Mouse (Mus musculus) left cerebral cortex, postnatal 25 days (tissue): Measurements from ENCODE around the gene Epb41l2. TPM values are rescaled to one million over a fixed set of nuclear protein-coding genes. Genes with fewer than 3 reads are reported as not detected.
A peak's percentile ranks its signal among the peaks of the same experiment; 100 is the strongest.

Experiments used
- DNase-seq, 2 experiments: peaks; one replicate each; pipeline ENCODE4 v3.0.0; 2022; ENCODE audit warnings: low spot score in 2 of 2, mixed read lengths in 1 of 2
- intact Hi-C: fragments of 180-260 bp; cut with DNase I; formaldehyde crosslinking; loops from one replicate; pipeline ENCODE4 v1.15.1; 2025
- total RNA-seq, 2 experiments: library from RNA; stranded (reverse); gene quantifications; 2 replicates each; pipeline ENCODE4 v1.2.3; 2021

Gene Epb41l2
- total RNA-seq, 2 experiments from 2014 or later: 132 to 159 TPM

GRCm38 (mm10) chr10:25449312-25450020 lies 89.9 kb downstream of the Epb41l2 start:
- no peak for DNase-seq
- intact Hi-C loops: no loop called here

- DNase-seq: no peak
- intact Hi-C loops: no loop called here
Measured at GRCm38 (mm10) chr10:25453150-25453549, 93.6 kb downstream of the Epb41l2 start.

GRCm38 (mm10) chr10:25453772-25454171 lies 94.2 kb downstream of the Epb41l2 start:
- no peak for DNase-seq
- intact Hi-C loops: no loop called here

- intact Hi-C loops: no loop called here
- DNase-seq: no peak
Measured at GRCm38 (mm10) chr10:25457118-25457517, 97.5 kb downstream of the Epb41l2 start.

- intact Hi-C loops: no loop called here
- DNase-seq: no peak
Measured at GRCm38 (mm10) chr10:25457996-25458395, 98.4 kb downstream of the Epb41l2 start.

- no peak for DNase-seq
- intact Hi-C loops: no loop called here
Measured at GRCm38 (mm10) chr10:25461832-25462231, 102.2 kb downstream of the Epb41l2 start.

- intact Hi-C loops: no loop called here
- DNase-seq: no peak
Measured at GRCm38 (mm10) chr10:25462669-25463068, 103.1 kb downstream of the Epb41l2 start.

GRCm38 (mm10) chr10:25466493-25466892 lies 106.9 kb downstream of the Epb41l2 start:
- DNase-seq: no peak
- intact Hi-C loops: no loop called here

GRCm38 (mm10) chr10:25471944-25472343 lies 112.3 kb downstream of the Epb41l2 start:
- DNase-seq: no peak
- intact Hi-C loops: no loop called here

GRCm38 (mm10) chr10:25479716-25480115 lies 120.1 kb downstream of the Epb41l2 start:
- no peak for DNase-seq
- intact Hi-C loops: loop anchor here (2.0 kb wide), 1 partner anchor 93 kb away; no protein-coding TSS in a partner anchor

GRCm38 (mm10) chr10:25482791-25483190 lies 123.2 kb downstream of the Epb41l2 start:
- no peak for DNase-seq
- intact Hi-C loops: no loop called here

- intact Hi-C loops: loop anchor here (1.0 to 5.0 kb wide), 2 partner anchors 121 to 220 kb away; no protein-coding TSS in a partner anchor
- DNase-seq: peak; percentile 77 to 80
Measured at GRCm38 (mm10) chr10:25488456-25488855, 128.9 kb downstream of the Epb41l2 start.

- DNase-seq: peak in 1 of 2 experiments; percentile 23
- intact Hi-C loops: loop anchor here (5.0 to 10.0 kb wide), 2 partner anchors 635 to 848 kb away; no protein-coding TSS in a partner anchor
Measured at GRCm38 (mm10) chr10:25499323-25500071, 139.9 kb downstream of the Epb41l2 start.

- DNase-seq: no peak
- intact Hi-C loops: loop anchor here (10.0 kb wide), 1 partner anchor 632 kb away; no protein-coding TSS in a partner anchor
Measured at GRCm38 (mm10) chr10:25503250-25503649, 143.7 kb downstream of the Epb41l2 start.

GRCm38 (mm10) chr10:25513821-25514220 lies 154.2 kb downstream of the Epb41l2 start:
- no peak for DNase-seq
- intact Hi-C loops: no loop called here

- DNase-seq: no peak
- intact Hi-C loops: no loop called here
Measured at GRCm38 (mm10) chr10:25519954-25520353, 160.4 kb downstream of the Epb41l2 start.

- intact Hi-C loops: no loop called here
- peak in 1 of 2 experiments; percentile 19 for DNase-seq
Measured at GRCm38 (mm10) chr10:25520428-25520827, 160.8 kb downstream of the Epb41l2 start.

GRCm38 (mm10) chr10:25523727-25524126 lies 164.1 kb downstream of the Epb41l2 start:
- no peak for DNase-seq
- intact Hi-C loops: no loop called here

- no peak for DNase-seq
- intact Hi-C loops: no loop called here
Measured at GRCm38 (mm10) chr10:25526156-25526555, 166.6 kb downstream of the Epb41l2 start.

- intact Hi-C loops: no loop called here
- no peak for DNase-seq
Measured at GRCm38 (mm10) chr10:25526622-25527021, 167.0 kb downstream of the Epb41l2 start.

- no peak for DNase-seq
- intact Hi-C loops: no loop called here
Measured at GRCm38 (mm10) chr10:25527126-25527525, 167.5 kb downstream of the Epb41l2 start.
